Mouse (Mus musculus) embryonic facial prominence, embryonic 14.5 days (tissue): ENCODE measurements around the gene Tshz2. TPM values are rescaled to one million over a fixed set of nuclear protein-coding genes. Genes with fewer than 3 reads are reported as not detected.
A peak's percentile ranks its signal among the peaks of the same experiment; 100 is the strongest.

ENCODE experiments used
- ATAC-seq: fragments of 200-750 bp; cut with Nextera tagmentation; 2 replicates; pipeline ENCODE4 v1.8.0; 2017; ENCODE audit warnings: low read depth, moderate number of reproducible peaks, moderate TSS enrichment
- DNase-seq: peaks from one replicate; pipeline ENCODE4 v3.0.0-alpha.2; 2015; ENCODE audit warnings: low spot score
- H3K27ac ChIP-seq: fragments of 300-500 bp; sonication (generic); replicated peaks from 2 replicates; pipeline ENCODE4 v1.5.1; 2014; ENCODE audit warnings: low read depth, mild to moderate bottlenecking, low read length, moderate library complexity
- H3K27me3 ChIP-seq: fragments of 300-500 bp; sonication (generic); replicated peaks from 2 replicates; pipeline ENCODE4 v1.6.1; 2014; ENCODE audit warnings: low read length; ENCODE audit not compliant: control insufficient read depth, insufficient read depth
- H3K36me3 ChIP-seq: fragments of 300-500 bp; sonication (generic); 2 replicates; pipeline ENCODE4 v1.6.1; 2014; ENCODE audit warnings: low read length, mixed read lengths; ENCODE audit not compliant: control insufficient read depth, insufficient read depth
- H3K4me1 ChIP-seq: fragments of 300-500 bp; sonication (generic); 2 replicates; pipeline ENCODE4 v1.6.1; 2014; ENCODE audit warnings: antibody characterized with exemption, low read length; ENCODE audit not compliant: control insufficient read depth, insufficient read depth
- H3K4me2 ChIP-seq: fragments of 300-500 bp; sonication (generic); 2 replicates; pipeline ENCODE4 v1.6.1; 2014; ENCODE audit warnings: low read depth, mild to moderate bottlenecking, low read length, moderate library complexity, mixed read lengths
- H3K4me3 ChIP-seq: fragments of 300-500 bp; sonication (generic); 2 replicates; pipeline ENCODE4 v1.5.1; 2014; ENCODE audit warnings: low read depth, mild to moderate bottlenecking, low read length
- H3K9ac ChIP-seq: fragments of 300-500 bp; sonication (generic); 2 replicates; pipeline ENCODE4 v1.6.1; 2014; ENCODE audit warnings: low read depth, mild to moderate bottlenecking, low read length, moderate library complexity, mixed read lengths
- H3K9me3 ChIP-seq: fragments of 300-500 bp; sonication (generic); 2 replicates; pipeline ENCODE4 v1.6.1; 2016; ENCODE audit warnings: low read length; ENCODE audit not compliant: control insufficient read depth
- WGBS: fragments of 180-500 bp; shearing (Covaris S2); extraction: QIAGEN DNeasy Blood & Tissue Kit; methylation state at CpG from one replicate; pipeline ENCODE4 v1.1.7; 2014; 5-methylcytosine and 5-hydroxymethylcytosine counted together
- polyA plus RNA-seq: library from polyadenylated mRNA; unstranded; fragments of >200 nt; fragmentation: Nextera tagmentation; extraction: Ambion mirVana; gene quantifications from 2 replicates; pipeline ENCODE4 v1.2.1, GENCODE M21; 2014

The Tshz2 gene
- polyA plus RNA-seq, 1 experiment from 2014 or later, result 8.5 TPM

- Histone ChIP-seq H3K9ac (no peak overlapping the region), H3K4me1 (peaks cover 17% of the 10 kb centered on the region), H3K27me3 (no peaks in the 10 kb centered on the region), H3K27ac (no peak overlapping the region), H3K9me3 (no peaks in the 10 kb centered on the region), H3K4me2 (no peak overlapping the region), H3K4me3 (no peak overlapping the region), H3K36me3 (no peaks in the 10 kb centered on the region)
- DNase-seq (peak; percentile 65), ATAC-seq (peak; percentile 59; the same call in 1 of the 2 replicates)
- 64% methylated on average over 14 of the region's 14 CpGs for WGBS
These were observed 295.8 kb downstream of the Tshz2 start for GRCm38 (mm10) chr2:169928447-169929120.

GRCm38 (mm10) chr2:169929540-169930497 is 297.0 kb downstream of the Tshz2 start:
- Histone ChIP-seq H3K27ac (no peak overlapping the region), H3K36me3 (no peaks in the 10 kb centered on the region), H3K4me2 (peak overlapping the region; percentile 68), H3K4me1 (peaks cover 17% of the 10 kb centered on the region), H3K9me3 (no peaks in the 10 kb centered on the region), H3K4me3 (peak overlapping the region; percentile 37), H3K27me3 (no peaks in the 10 kb centered on the region), H3K9ac (peak overlapping the region; percentile 54)
- DNase-seq (peak; percentile 87), ATAC-seq (peak; percentile 69; the same call in 1 of the 2 replicates)
- WGBS, result 52% methylated on average over 23 of the region's 23 CpGs

- WGBS, result 57% methylated on average over 6 of the region's 6 CpGs
- Histone ChIP-seq H3K4me1 (no peaks in the 10 kb centered on the region), H3K27ac (no peak overlapping the region), H3K4me3 (no peak overlapping the region), H3K4me2 (no peak overlapping the region), H3K36me3 (no peaks in the 10 kb centered on the region), H3K9me3 (no peaks in the 10 kb centered on the region), H3K27me3 (no peaks in the 10 kb centered on the region), H3K9ac (no peak overlapping the region)
- peak; percentile 39 for DNase-seq
- no peak for ATAC-seq
These were observed 302.8 kb downstream of the Tshz2 start for GRCm38 (mm10) chr2:169935642-169936041.

GRCm38 (mm10) chr2:169940297-169941142 is 307.7 kb downstream of the Tshz2 start:
- 65% methylated on average over 16 of the region's 16 CpGs for WGBS
- peak; percentile 53 for DNase-seq

GRCm38 (mm10) chr2:169943727-169944126 is 310.9 kb downstream of the Tshz2 start:
- DNase-seq (peak; percentile 53), ATAC-seq (no peak)
- WGBS, result 85% methylated on average over 6 of the region's 6 CpGs

More at GRCm38 (mm10) chr2:169940297-169941142, 307.7 kb downstream of the Tshz2 start:
- H3K9ac ChIP-seq, result no peak overlapping the region
- no peak overlapping the region for H3K27ac ChIP-seq
- no peaks in the 10 kb centered on the region for H3K27me3 ChIP-seq
- H3K36me3 ChIP-seq, result no peaks in the 10 kb centered on the region
- no peak overlapping the region for H3K4me3 ChIP-seq
- no peaks in the 10 kb centered on the region for H3K4me1 ChIP-seq
- no peaks in the 10 kb centered on the region for H3K9me3 ChIP-seq
- H3K4me2 ChIP-seq, result no peak overlapping the region
- ATAC-seq, result peak; percentile 37; the same call in 1 of the 2 replicates

GRCm38 (mm10) chr2:169948139-169948538 is 315.3 kb downstream of the Tshz2 start:
- Histone ChIP-seq H3K4me1 (no peaks in the 10 kb centered on the region), H3K27me3 (no peaks in the 10 kb centered on the region), H3K4me2 (no peak overlapping the region), H3K4me3 (no peak overlapping the region), H3K36me3 (no peaks in the 10 kb centered on the region), H3K9ac (no peak overlapping the region), H3K27ac (no peak overlapping the region), H3K9me3 (no peaks in the 10 kb centered on the region)
- WGBS, result 87% methylated on average over 6 of the region's 6 CpGs
- ATAC-seq (no peak), DNase-seq (no peak)

More at GRCm38 (mm10) chr2:169943727-169944126, 310.9 kb downstream of the Tshz2 start:
- no peak overlapping the region for H3K27ac ChIP-seq
- no peak overlapping the region for H3K4me2 ChIP-seq
- H3K4me1 ChIP-seq, result no peaks in the 10 kb centered on the region
- no peaks in the 10 kb centered on the region for H3K27me3 ChIP-seq
- H3K36me3 ChIP-seq, result no peaks in the 10 kb centered on the region
- no peak overlapping the region for H3K9ac ChIP-seq
- H3K9me3 ChIP-seq, result no peaks in the 10 kb centered on the region
- no peak overlapping the region for H3K4me3 ChIP-seq

- no peak overlapping the region for H3K27ac ChIP-seq
- no peak overlapping the region for H3K4me3 ChIP-seq
- no peaks in the 10 kb centered on the region for H3K4me1 ChIP-seq
These were observed 318.2 kb downstream of the Tshz2 start for GRCm38 (mm10) chr2:169951041-169951440.

GRCm38 (mm10) chr2:169952981-169953380 is 320.2 kb downstream of the Tshz2 start:
- no peak overlapping the region for H3K4me2 ChIP-seq
- no peaks in the 10 kb centered on the region for H3K36me3 ChIP-seq
- 92% methylated on average over 2 of the region's 2 CpGs for WGBS
- H3K9me3 ChIP-seq, result no peaks in the 10 kb centered on the region
- no peaks in the 10 kb centered on the region for H3K27me3 ChIP-seq
- H3K4me3 ChIP-seq, result no peak overlapping the region
- DNase-seq (no peak), ATAC-seq (no peak)
- H3K4me1 ChIP-seq, result no peaks in the 10 kb centered on the region
- no peak overlapping the region for H3K9ac ChIP-seq
- H3K27ac ChIP-seq, result no peak overlapping the region

More at GRCm38 (mm10) chr2:169951041-169951440, 318.2 kb downstream of the Tshz2 start:
- Histone ChIP-seq H3K9ac (no peak overlapping the region), H3K27me3 (no peaks in the 10 kb centered on the region), H3K4me2 (no peak overlapping the region), H3K36me3 (no peaks in the 10 kb centered on the region), H3K9me3 (no peaks in the 10 kb centered on the region)
- 60% methylated on average over 8 of the region's 8 CpGs for WGBS
- peak; percentile 75 for DNase-seq
- ATAC-seq, result no peak
